Mouse (Mus musculus) forebrain, embryonic 11.5 days (tissue): ENCODE measurements at regions not wholly inside any gene's neighbourhood (a gene's known extent, or its start where the extent isn't known, plus 50 kb on each side); places are given as distances from the start of the nearest gene placed in this dataset.
"Not testable (repeated sequence)": the region's sequence is repeated elsewhere in the genome, so short reads cannot be mapped to it uniquely, and the experiment has no call there.

Experiments used
- ATAC-seq: fragments of 200-750 bp; cut with Nextera tagmentation; replicated peaks from 2 replicates; pipeline ENCODE4 v1.8.0; 2017; ENCODE audit warnings: moderate TSS enrichment; ENCODE audit not compliant: low FRiP score
- DNase-seq: peaks from one replicate; pipeline ENCODE4 v3.0.0-alpha.2; 2017; ENCODE audit warnings: low spot score
- H3K27ac ChIP-seq: fragments of 300-500 bp; sonication (generic); 2 replicates; pipeline ENCODE4 v1.5.1; 2014; ENCODE audit warnings: low read depth, low read length
- H3K27me3 ChIP-seq: fragments of 300-500 bp; sonication (generic); 2 replicates; pipeline ENCODE4 v1.6.1; 2014; ENCODE audit warnings: mild to moderate bottlenecking, low read length, mixed read lengths; ENCODE audit not compliant: control insufficient read depth, insufficient read depth
- H3K36me3 ChIP-seq: fragments of 300-500 bp; sonication (generic); 2 replicates; pipeline ENCODE4 v1.6.1; 2014; ENCODE audit warnings: mild to moderate bottlenecking, low read length, moderate library complexity, mixed read lengths; ENCODE audit not compliant: control insufficient read depth, insufficient read depth
- H3K4me1 ChIP-seq: fragments of 300-500 bp; sonication (generic); replicated peaks from 2 replicates; pipeline ENCODE4 v1.6.1; 2014; ENCODE audit warnings: low read length, mixed read lengths; ENCODE audit not compliant: control insufficient read depth, insufficient read depth
- H3K4me2 ChIP-seq: fragments of 300-500 bp; sonication (generic); 2 replicates; pipeline ENCODE4 v1.6.1; 2014; ENCODE audit warnings: low read depth, mild to moderate bottlenecking, low read length, moderate library complexity, mixed read lengths; ENCODE audit not compliant: severe bottlenecking
- H3K4me3 ChIP-seq: fragments of 300-500 bp; sonication (generic); 2 replicates; pipeline ENCODE4 v1.5.1; 2014; ENCODE audit warnings: low read depth, low read length
- H3K9ac ChIP-seq: fragments of 300-500 bp; sonication (generic); 2 replicates; pipeline ENCODE4 v1.6.1; 2014; ENCODE audit warnings: low read length
- H3K9me3 ChIP-seq: fragments of 300-500 bp; sonication (generic); 2 replicates; pipeline ENCODE4 v1.6.1; 2016; ENCODE audit warnings: low read length, mixed read lengths; ENCODE audit not compliant: control insufficient read depth
- WGBS: fragments of 180-500 bp; shearing (Covaris S2); extraction: QIAGEN DNeasy Blood & Tissue Kit; methylation state at CpG from one replicate; pipeline ENCODE4 v1.1.7; 2014; 5-methylcytosine and 5-hydroxymethylcytosine counted together

DNA sequence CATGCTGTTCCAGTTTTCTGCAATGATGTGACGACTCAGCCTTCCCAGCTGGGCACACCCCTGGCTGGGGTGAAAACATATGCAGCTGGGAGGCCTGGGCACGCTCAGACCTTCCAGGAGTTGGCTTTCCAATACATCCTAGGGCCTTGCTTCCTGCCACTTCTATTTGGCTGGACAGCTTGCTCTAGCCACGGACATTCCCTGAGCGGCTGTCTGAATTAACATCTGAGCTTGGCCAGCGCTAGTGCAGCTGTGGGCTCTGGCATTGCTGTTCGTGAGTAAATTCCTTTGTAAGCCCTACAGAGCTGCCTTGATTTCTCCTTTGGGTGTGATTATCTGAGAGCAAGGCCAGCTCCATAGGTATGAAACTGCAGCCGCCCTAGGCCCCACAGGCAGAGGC is 78.2 kb upstream of the Tcf12 start:
- Histone ChIP-seq H3K9ac (no peak overlapping the region), H3K4me1 (peaks cover 2% of the 10 kb centered on the region; the same call in 1 of the 2 replicates), H3K36me3 (no peaks in the 10 kb centered on the region), H3K4me2 (no peak overlapping the region), H3K4me3 (no peak overlapping the region), H3K9me3 (no peaks in the 10 kb centered on the region), H3K27ac (no peak overlapping the region), H3K27me3 (no peaks in the 10 kb centered on the region)
- WGBS: 90% methylated on average over 7 of the region's 7 CpGs
- no peak for ATAC-seq
- DNase-seq: no peak

DNA sequence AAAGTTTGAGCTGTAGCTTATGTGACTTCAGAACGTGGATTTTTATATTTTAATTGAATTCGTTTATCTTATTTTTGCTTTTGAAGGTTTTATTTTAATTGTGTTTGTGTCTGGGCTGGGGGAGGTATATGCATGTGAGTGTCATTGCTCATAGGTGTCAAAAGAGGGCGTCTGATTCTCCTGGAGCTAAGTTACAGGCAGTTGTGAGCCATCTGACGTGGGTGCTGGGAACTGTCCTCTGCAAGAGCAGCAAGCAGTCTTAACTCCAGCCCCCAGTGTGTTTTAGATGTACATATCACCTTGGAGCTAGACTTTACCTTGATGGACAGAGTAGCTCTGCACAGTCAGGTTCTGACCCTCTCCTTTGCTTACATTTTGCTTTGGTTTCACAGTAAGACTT is 79.0 kb upstream of the Tcf12 start:
- Histone ChIP-seq H3K4me2 (no peak overlapping the region), H3K4me1 (peaks cover 2% of the 10 kb centered on the region; the same call in 1 of the 2 replicates), H3K36me3 (no peaks in the 10 kb centered on the region), H3K27ac (no peak overlapping the region), H3K9ac (no peak overlapping the region), H3K9me3 (no peaks in the 10 kb centered on the region), H3K4me3 (no peak overlapping the region), H3K27me3 (no peaks in the 10 kb centered on the region)
- no peak for ATAC-seq
- no peak for DNase-seq
- 87% methylated on average over 4 of the region's 4 CpGs for WGBS

DNA sequence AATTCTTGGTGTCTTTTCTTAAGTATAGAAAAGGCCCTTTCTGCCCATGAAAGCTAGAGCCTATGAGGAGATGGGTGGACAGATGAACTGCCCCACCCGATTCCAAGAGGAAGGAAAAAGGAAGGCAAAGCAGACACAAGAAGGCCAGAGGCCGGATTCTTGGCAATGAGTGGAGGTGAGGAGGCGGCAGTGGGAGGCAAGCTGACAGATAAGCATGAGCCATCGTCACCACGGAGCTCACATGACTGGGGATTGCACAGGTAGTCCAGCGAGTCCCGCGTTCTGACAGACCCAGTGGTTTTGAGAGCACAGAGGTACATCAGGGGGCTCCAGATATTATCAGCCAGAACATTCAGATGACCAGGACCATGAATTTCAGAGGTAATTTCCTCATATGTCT is 79.4 kb upstream of the Tcf12 start:
- peaks cover 2% of the 10 kb centered on the region; the same call in 1 of the 2 replicates for H3K4me1 ChIP-seq
- no peak for ATAC-seq
- no peaks in the 10 kb centered on the region for H3K27me3 ChIP-seq
- H3K4me2 ChIP-seq: no peak overlapping the region
- WGBS: 97% methylated on average over 8 of the region's 8 CpGs
- DNase-seq: no peak
- H3K4me3 ChIP-seq: no peak overlapping the region
- no peaks in the 10 kb centered on the region for H3K9me3 ChIP-seq
- H3K36me3 ChIP-seq: no peaks in the 10 kb centered on the region
- no peak overlapping the region for H3K27ac ChIP-seq
- H3K9ac ChIP-seq: no peak overlapping the region

DNA sequence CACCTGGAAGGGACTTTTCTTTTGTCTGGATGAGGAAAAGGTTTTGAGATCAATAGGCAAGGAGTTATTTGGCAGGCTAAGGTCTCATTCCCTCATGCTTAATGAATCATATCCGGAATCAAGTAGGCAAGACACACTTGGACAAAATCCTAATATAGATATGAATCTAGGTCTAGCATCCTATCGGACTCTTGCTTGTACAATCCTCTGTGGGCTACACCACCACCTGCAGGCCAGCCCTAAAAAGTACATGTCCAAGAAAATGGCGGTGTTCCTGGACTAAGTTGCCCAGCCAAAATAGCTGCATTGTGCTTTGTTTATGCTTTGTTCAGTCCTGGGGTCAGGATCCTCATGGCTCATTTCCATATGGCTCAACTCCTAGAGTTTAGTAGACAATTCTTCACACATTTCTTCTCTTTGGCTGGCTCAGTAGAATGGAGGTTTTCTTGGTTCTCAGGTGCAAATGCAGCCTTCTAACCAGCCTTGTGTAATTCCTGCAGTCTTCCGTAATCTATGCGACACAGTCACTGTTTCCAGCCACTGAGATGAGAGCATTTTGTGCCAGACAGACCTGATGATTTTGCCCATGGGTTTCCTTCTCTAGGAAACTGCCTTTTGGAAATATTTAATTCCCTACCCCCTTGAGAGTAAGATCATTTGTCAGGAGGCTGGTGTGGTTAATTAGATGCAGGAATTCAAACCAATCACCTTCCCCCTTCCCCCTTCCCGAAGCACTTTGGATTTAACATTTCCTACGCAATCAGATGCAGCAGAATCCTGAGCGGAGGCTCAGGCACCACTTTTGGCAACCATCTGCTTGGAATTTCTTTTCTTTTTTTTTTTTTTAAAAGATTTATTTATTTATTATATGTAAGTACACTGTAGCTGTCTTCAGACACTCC is 80.6 kb upstream of the Tcf12 start:
- peaks cover 2% of the 10 kb centered on the region; the same call in 1 of the 2 replicates for H3K4me1 ChIP-seq
- no peaks in the 10 kb centered on the region for H3K9me3 ChIP-seq
- 41% methylated on average over 8 of the region's 8 CpGs for WGBS
- H3K27me3 ChIP-seq: no peaks in the 10 kb centered on the region
- H3K4me2 ChIP-seq: no peak overlapping the region
- no peaks in the 10 kb centered on the region for H3K36me3 ChIP-seq
- no peak overlapping the region for H3K4me3 ChIP-seq
- no peak overlapping the region for H3K27ac ChIP-seq
- H3K9ac ChIP-seq: no peak overlapping the region
- ATAC-seq (no peak), DNase-seq (peak; percentile 57)

GRCm38 (mm10) chr9:72192953-72193337 is 81.3 kb upstream of the Tcf12 start:
- H3K4me1 ChIP-seq, H3K4me2 ChIP-seq, H3K4me3 ChIP-seq, DNase-seq, ATAC-seq, H3K27me3 ChIP-seq, H3K27ac ChIP-seq, H3K36me3 ChIP-seq, H3K9ac ChIP-seq, H3K9me3 ChIP-seq: not testable (repeated sequence)
- 74% methylated on average over 1 of the region's 1 CpGs for WGBS

DNA sequence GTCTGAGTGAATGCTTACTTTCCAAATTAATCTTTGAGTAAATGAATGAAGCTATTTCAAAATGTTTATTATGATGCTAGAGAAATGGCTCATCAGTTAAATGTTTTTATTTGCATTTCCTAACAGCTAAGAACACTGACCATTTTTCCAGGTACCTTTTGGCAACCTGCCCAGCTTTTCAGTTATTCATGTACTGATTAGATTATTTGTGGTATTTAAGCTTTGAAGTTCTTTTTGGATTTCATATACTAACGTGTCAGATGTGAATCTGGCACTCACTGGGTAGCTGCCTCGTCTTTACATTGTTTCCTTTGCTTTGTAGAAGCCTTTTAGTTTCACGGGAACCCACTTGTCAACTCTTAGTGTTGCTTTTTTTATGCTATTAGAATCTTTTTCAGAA is 79.3 kb upstream of the Zfp280d start:
- ATAC-seq (no peak), DNase-seq (no peak)
- Histone ChIP-seq H3K4me3 (no peak overlapping the region), H3K9ac (no peak overlapping the region), H3K36me3 (no peaks in the 10 kb centered on the region), H3K4me1 (peaks cover 2% of the 10 kb centered on the region; the same call in 1 of the 2 replicates), H3K4me2 (no peak overlapping the region), H3K27ac (no peak overlapping the region), H3K9me3 (no peaks in the 10 kb centered on the region), H3K27me3 (no peaks in the 10 kb centered on the region)
- 74% methylated on average over 3 of the region's 3 CpGs for WGBS

DNA sequence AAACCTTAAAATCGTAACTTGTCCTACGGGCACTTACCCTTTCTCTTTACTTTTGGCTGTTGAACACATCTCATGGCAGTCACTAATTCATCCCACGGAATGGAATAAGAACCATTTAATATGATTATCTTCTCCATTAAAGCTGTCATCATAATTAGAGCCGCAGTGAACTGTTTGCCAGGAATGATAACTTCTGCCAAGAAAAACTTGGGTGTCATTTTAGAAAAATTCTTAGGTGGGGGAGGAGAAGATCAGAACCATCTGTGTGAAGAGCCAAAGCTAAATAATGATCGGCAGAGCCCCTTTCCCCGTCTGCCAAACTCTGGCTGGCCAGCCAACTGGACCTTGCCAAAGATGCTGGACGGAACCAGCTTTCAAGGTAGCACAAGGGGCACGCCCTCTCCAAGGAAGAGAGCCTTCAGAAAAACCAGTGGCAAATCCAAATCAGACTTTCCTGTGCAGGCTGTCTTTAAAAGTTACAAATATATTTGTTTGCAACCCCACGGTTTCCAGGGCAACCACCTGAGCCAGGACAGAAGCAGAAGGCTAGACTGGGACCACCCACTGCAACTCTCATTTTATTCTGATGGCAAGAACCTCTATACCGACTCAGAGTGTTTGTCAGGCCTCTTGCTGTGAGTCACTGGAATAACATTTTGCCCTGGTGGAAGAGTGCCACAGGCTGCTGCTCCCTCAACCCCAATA is 77.9 kb upstream of the Zfp280d start:
- ATAC-seq (no peak), DNase-seq (no peak)
- H3K4me3 ChIP-seq: no peak overlapping the region
- no peak overlapping the region for H3K4me2 ChIP-seq
- peaks cover 2% of the 10 kb centered on the region; the same call in 1 of the 2 replicates for H3K4me1 ChIP-seq
- no peaks in the 10 kb centered on the region for H3K36me3 ChIP-seq
- H3K9ac ChIP-seq: no peak overlapping the region
- no peaks in the 10 kb centered on the region for H3K27me3 ChIP-seq
- WGBS: 83% methylated on average over 10 of the region's 10 CpGs
- H3K27ac ChIP-seq: no peak overlapping the region
- H3K9me3 ChIP-seq: no peaks in the 10 kb centered on the region

DNA sequence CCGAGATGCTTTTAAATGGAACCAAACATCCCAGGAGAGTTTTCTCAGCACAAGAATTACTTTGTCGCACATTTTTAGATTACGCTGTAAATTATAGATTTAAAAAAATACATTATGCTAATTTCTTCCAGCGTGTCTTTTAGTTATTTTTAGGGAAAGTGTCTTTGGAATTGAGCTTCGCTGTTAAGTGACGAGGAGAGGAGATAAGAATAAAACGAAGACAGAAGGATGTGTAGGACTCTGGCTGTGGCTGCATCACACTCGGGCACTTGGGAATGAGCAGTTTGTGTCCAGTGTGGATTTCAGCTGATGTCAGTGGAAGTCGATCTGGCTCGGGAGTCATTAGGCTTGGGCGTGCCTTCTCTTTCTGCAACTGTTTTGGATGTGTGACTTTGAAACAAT is 77.3 kb upstream of the Zfp280d start:
- Histone ChIP-seq H3K9ac (no peak overlapping the region), H3K27ac (no peak overlapping the region), H3K9me3 (no peaks in the 10 kb centered on the region), H3K4me1 (peaks cover under 1% of the 10 kb centered on the region; the same call in 1 of the 2 replicates), H3K27me3 (no peaks in the 10 kb centered on the region), H3K4me3 (no peak overlapping the region), H3K4me2 (no peak overlapping the region), H3K36me3 (no peaks in the 10 kb centered on the region)
- WGBS: 87% methylated on average over 11 of the region's 11 CpGs
- no peak for DNase-seq
- no peak for ATAC-seq
